ENCODE assay signal across 28 mouse cellular contexts in the genomic region with DNA sequence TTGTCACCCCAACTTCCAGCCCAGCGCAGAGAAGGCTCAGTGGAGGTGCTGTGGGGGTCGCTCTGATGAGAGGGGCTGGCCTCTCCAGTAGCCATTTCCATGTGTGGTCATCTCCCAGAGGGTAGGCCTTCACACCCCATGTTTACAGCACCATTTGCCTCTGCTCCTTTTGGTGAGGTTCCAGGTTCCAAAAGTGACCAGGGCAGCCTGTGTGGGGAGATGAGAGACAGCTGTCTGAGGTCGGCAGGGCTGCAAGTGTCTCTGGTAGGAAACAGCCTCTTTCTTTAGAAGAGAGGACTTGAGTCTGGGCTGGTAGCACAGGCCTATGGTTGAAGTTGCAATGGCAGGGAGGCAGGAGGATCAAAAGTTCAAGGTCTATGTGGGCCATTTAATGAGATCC. TPM values are rescaled to one million over a fixed set of nuclear protein-coding genes. Genes with fewer than 3 reads are reported as not detected.
DNase-seq lines count a peak whose midpoint lies in the region; ATAC-seq and TF ChIP-seq lines count a peak whose summit lies in the region.
"Had no signal": no experiment of that assay in that cellular context is flagged by ENCODE, and none has a peak within 500 bp of the region (broad histone marks: within the 10 kb centered on the region; RNA-seq: fewer than 3 reads in every experiment).

No protein-coding gene starts in this region.

- H3K4me3 ChIP-seq in testis, adult 2 months (ENCODE audit: control insufficient read depth, low read depth, low read length): peak overlapping the region; percentile 79
- H3K4me3 ChIP-seq in lung, embryonic 14.5 days (ENCODE audit: low read depth, low read length): no peak overlapping the region
- no peak overlapping the region for H3K4me3 ChIP-seq in stomach, postnatal 0 days (ENCODE audit: low read depth, low read length)
- H3K4me3 ChIP-seq in heart, embryonic 12.5 days: no peak overlapping the region
- H3K4me3 ChIP-seq: embryonic facial prominence, embryonic 13.5 days; forebrain, embryonic 10.5 days; hindbrain, embryonic 10.5 days; hindbrain, embryonic 15.5 days; kidney, embryonic 15.5 days; limb, embryonic 12.5 days; liver, embryonic 15.5 days; neural tube, embryonic 12.5 days had no signal

- no peak overlapping the region for H3K9ac ChIP-seq in lung, embryonic 14.5 days
- no peak overlapping the region for H3K9ac ChIP-seq in stomach, postnatal 0 days (ENCODE audit: low read length)
- H3K9ac ChIP-seq in heart, embryonic 12.5 days: no peak overlapping the region
- H3K9ac ChIP-seq: embryonic facial prominence, embryonic 13.5 days; hindbrain, embryonic 15.5 days; kidney, embryonic 15.5 days; limb, embryonic 12.5 days; liver, embryonic 15.5 days; neural tube, embryonic 12.5 days had no signal

- no peaks in the 10 kb centered on the region for H3K4me1 ChIP-seq in testis, adult 2 months (ENCODE audit: control insufficient read depth, insufficient read depth, low read length)
- no peaks in the 10 kb centered on the region for H3K4me1 ChIP-seq in lung, embryonic 14.5 days (ENCODE audit: insufficient read depth)
- no peaks in the 10 kb centered on the region for H3K4me1 ChIP-seq in stomach, postnatal 0 days (replicated peaks; ENCODE audit: control insufficient read depth, insufficient read depth)
- no peaks in the 10 kb centered on the region for H3K4me1 ChIP-seq in heart, embryonic 12.5 days (replicated peaks)
- H3K4me1 ChIP-seq: embryonic facial prominence, embryonic 13.5 days; forebrain, embryonic 10.5 days; hindbrain, embryonic 10.5 days; kidney, embryonic 15.5 days; limb, embryonic 12.5 days; liver, embryonic 15.5 days; neural tube, embryonic 12.5 days had no signal

- H3K27ac ChIP-seq in testis, adult 2 months (ENCODE audit: control insufficient read depth, insufficient read depth, low read depth, low read length): no peak overlapping the region
- H3K27ac ChIP-seq in lung, embryonic 14.5 days (ENCODE audit: low read depth): no peak overlapping the region
- H3K27ac ChIP-seq in stomach, postnatal 0 days (replicated peaks): no peak overlapping the region
- H3K27ac ChIP-seq in heart, embryonic 12.5 days (ENCODE audit: poor library complexity, severe bottlenecking): no peak overlapping the region
- H3K27ac ChIP-seq: embryonic facial prominence, embryonic 13.5 days; forebrain, embryonic 10.5 days; hindbrain, embryonic 10.5 days; hindbrain, embryonic 15.5 days; kidney, embryonic 15.5 days; limb, embryonic 12.5 days; liver, embryonic 15.5 days; neural tube, embryonic 12.5 days had no signal

- H3K27me3 ChIP-seq in testis, adult 2 months (ENCODE audit: control insufficient read depth, insufficient read depth, low read length): no peaks in the 10 kb centered on the region
- no peaks in the 10 kb centered on the region for H3K27me3 ChIP-seq in lung, embryonic 14.5 days (ENCODE audit: insufficient read depth, low read length)
- H3K27me3 ChIP-seq in stomach, postnatal 0 days (ENCODE audit: control insufficient read depth, insufficient read depth, low read length): no peaks in the 10 kb centered on the region
- no peaks in the 10 kb centered on the region for H3K27me3 ChIP-seq in heart, embryonic 12.5 days (replicated peaks)
- H3K27me3 ChIP-seq: embryonic facial prominence, embryonic 13.5 days; hindbrain, embryonic 15.5 days; kidney, embryonic 15.5 days; limb, embryonic 12.5 days; liver, embryonic 15.5 days; neural tube, embryonic 12.5 days had no signal

- H3K4me2 ChIP-seq in lung, embryonic 14.5 days: no peak overlapping the region
- no peak overlapping the region for H3K4me2 ChIP-seq in stomach, postnatal 0 days (replicated peaks; ENCODE audit: low read depth)
- H3K4me2 ChIP-seq in heart, embryonic 12.5 days: no peak overlapping the region
- H3K4me2 ChIP-seq: embryonic facial prominence, embryonic 13.5 days; hindbrain, embryonic 15.5 days; kidney, embryonic 15.5 days; limb, embryonic 12.5 days; liver, embryonic 15.5 days; midbrain, embryonic 11.5 days; neural tube, embryonic 12.5 days had no signal

- TF ChIP-seq CTCF in testis, adult 2 months (IDR thresholded peaks at IDR 0.05; ENCODE audit: control insufficient read depth, insufficient read depth, insufficient replicate concordance, low read depth, low read length): no peak
- TF ChIP-seq CTCF in lung, embryonic 14.5 days (IDR thresholded peaks at IDR 0.05; ENCODE audit: low read depth): no peak
- TF ChIP-seq CTCF in stomach, postnatal 0 days (IDR thresholded peaks at IDR 0.05; ENCODE audit: low read depth): no peak

- TF ChIP-seq EP300 in stomach, postnatal 0 days (optimal IDR thresholded peaks at IDR 0.05): no peak

- DNase-seq in testis, postnatal 10 days (ENCODE audit: low spot score): no peak
- DNase-seq in lung, embryonic 14.5 days: peak; percentile 86
- peak; percentile 61 for DNase-seq in lung, postnatal 14 days
- DNase-seq in stomach, postnatal 0 days (ENCODE audit: low spot score): no peak
- DNase-seq: adrenal gland, postnatal 25 days; B cell, adult 2 months; cerebellum, adult 11-12 months; cerebellum, postnatal 10 days; heart, postnatal 14 days; layer of hippocampus, adult 9-11 months; right cerebral cortex, adult 18-20 months; spleen, adult 18-20 months had no signal

- no peaks in the 10 kb centered on the region for H3K36me3 ChIP-seq in testis, adult 2 months (ENCODE audit: control insufficient read depth, insufficient read depth, low read length)
- no peaks in the 10 kb centered on the region for H3K36me3 ChIP-seq in lung, embryonic 14.5 days (ENCODE audit: insufficient read depth)
- no peaks in the 10 kb centered on the region for H3K36me3 ChIP-seq in stomach, postnatal 0 days (ENCODE audit: control insufficient read depth, insufficient read depth, low read length)
- H3K36me3 ChIP-seq in heart, embryonic 12.5 days: no peaks in the 10 kb centered on the region
- H3K36me3 ChIP-seq: embryonic facial prominence, embryonic 13.5 days; forebrain, embryonic 10.5 days; hindbrain, embryonic 10.5 days; hindbrain, embryonic 15.5 days; kidney, embryonic 15.5 days; limb, embryonic 12.5 days; liver, embryonic 15.5 days; neural tube, embryonic 12.5 days had no signal

- no peaks in the 10 kb centered on the region for H3K9me3 ChIP-seq in lung, embryonic 14.5 days (ENCODE audit: low read depth, low read length)
- H3K9me3 ChIP-seq in stomach, postnatal 0 days (ENCODE audit: control insufficient read depth, low read length): no peaks in the 10 kb centered on the region
- no peaks in the 10 kb centered on the region for H3K9me3 ChIP-seq in heart, embryonic 12.5 days (replicated peaks)
- H3K9me3 ChIP-seq: embryonic facial prominence, embryonic 13.5 days; forebrain, embryonic 10.5 days; hindbrain, embryonic 10.5 days; hindbrain, embryonic 15.5 days; kidney, embryonic 15.5 days; limb, embryonic 12.5 days; liver, embryonic 15.5 days; neural tube, embryonic 12.5 days had no signal

- WGBS in lung, embryonic 14.5 days: 38% methylated on average over 3 of the region's 3 CpGs
- whole genome bisulfite sequencing in stomach, postnatal 0 days: 58% methylated on average over 3 of the region's 3 CpGs
- WGBS in heart, embryonic 12.5 days: 53% methylated on average over 3 of the region's 3 CpGs

- no peak for TF ChIP-seq POLR2A in testis, adult 2 months (IDR thresholded peaks at IDR 0.05; ENCODE audit: control insufficient read depth, low read depth, low read length)

- peak; percentile 83; the same call in 1 of the 2 replicates for ATAC-seq in lung, embryonic 14.5 days (ENCODE audit: insufficient read depth)
- 0 out of 2 replicates have a peak, but pooled peaks have one; percentile 10 for ATAC-seq in stomach, postnatal 0 days (ENCODE audit: low FRiP score, low TSS enrichment)
- ATAC-seq in frontal cortex, adult (ENCODE audit: low TSS enrichment): no peak
- no peak for ATAC-seq in granulocyte monocyte progenitor cell, adult 5-6 weeks (replicated peaks; ENCODE audit: poor library complexity, severe bottlenecking)
- no peak for ATAC-seq in heart, embryonic 12.5 days (ENCODE audit: insufficient number of reproducible peaks, low FRiP score)
- ATAC-seq: forebrain, embryonic 16.5 days; midbrain, embryonic 16.5 days had no signal

RNA-seq across cellular contexts. Expression of a gene that starts 13.6 kb away (rescaled TPM):
- 2.6 and 3.2 TPM in 2 replicates for polyA plus RNA-seq in testis, adult 2 months (2012; rRNA removed)
- 8.9 and 9.0 TPM in 2 replicates for polyA plus RNA-seq in lung, embryonic 14.5 days (2014; fragmentation: Nextera tagmentation; extraction: Ambion mirVana)
- 6.1 and 7.0 TPM in 2 replicates for polyA plus RNA-seq in stomach, postnatal 0 days (2015; fragmentation: Nextera tagmentation; extraction: Ambion mirVana)
- 0.45 TPM in 1 of 2 replicates, not detected in the other for total RNA-seq in granulocyte monocyte progenitor cell, adult 5-6 weeks (2014; fragmentation: Nextera tagmentation)
- not detected in 2 replicates for total RNA-seq in granulocyte monocyte progenitor cell, adult 5-6 weeks (2017)
- polyA plus RNA-seq in heart, embryonic 12.5 days (2016; fragmentation: Nextera tagmentation; extraction: Ambion mirVana): 4.0 and 4.5 TPM in 2 replicates
- total RNA-seq: MEL had no signal

Comparison
In these comparisons a context has a peak if more than half of its experiments do, and no peak if none do; other contexts are left out.
1. DNase-seq: peak in lung, embryonic 14.5 days (single experiment) and lung, postnatal 14 days (single experiment); none in testis, postnatal 10 days (single experiment) and stomach, postnatal 0 days (single experiment).
2. ATAC-seq: peak in lung, embryonic 14.5 days (single experiment) and stomach, postnatal 0 days (single experiment); none in frontal cortex, adult (single experiment), granulocyte monocyte progenitor cell, adult 5-6 weeks (single experiment) and heart, embryonic 12.5 days (single experiment).